Mouse (Mus musculus) liver, embryonic 15.5 days (tissue): ENCODE data around the gene Ier2. TPM values are rescaled to one million over a fixed set of nuclear protein-coding genes. Genes with fewer than 3 reads are reported as not detected.
A peak's percentile ranks its signal among the peaks of the same experiment; 100 is the strongest.

ENCODE experiments used
- ATAC-seq: fragments of 200-750 bp; cut with Nextera tagmentation; 2 replicates; pipeline ENCODE4 v1.8.0; 2017; ENCODE audit warnings: moderate number of reproducible peaks, mild to moderate bottlenecking, moderate library complexity; ENCODE audit not compliant: insufficient read depth
- H3K27ac ChIP-seq: fragments of 300-500 bp; sonication (generic); replicated peaks from 2 replicates; pipeline ENCODE4 v1.5.1; 2015; ENCODE audit warnings: mild to moderate bottlenecking, inconsistent platforms
- H3K27me3 ChIP-seq: fragments of 300-500 bp; sonication (generic); 2 replicates; pipeline ENCODE4 v1.6.1; 2015; ENCODE audit warnings: mild to moderate bottlenecking, inconsistent platforms
- H3K36me3 ChIP-seq: fragments of 300-500 bp; sonication (generic); replicated peaks from 2 replicates; pipeline ENCODE4 v1.6.1; 2015; ENCODE audit warnings: moderate library complexity, mild to moderate bottlenecking, inconsistent platforms
- H3K4me1 ChIP-seq: fragments of 300-500 bp; sonication (generic); replicated peaks from 2 replicates; pipeline ENCODE4 v1.6.1; 2015; ENCODE audit warnings: inconsistent platforms
- H3K4me2 ChIP-seq: fragments of 300-500 bp; sonication (generic); 2 replicates; pipeline ENCODE4 v1.6.1; 2015; ENCODE audit warnings: moderate library complexity, mild to moderate bottlenecking, inconsistent platforms
- H3K4me3 ChIP-seq: fragments of 300-500 bp; sonication (generic); replicated peaks from 2 replicates; pipeline ENCODE4 v1.5.1; 2015; ENCODE audit warnings: mild to moderate bottlenecking, inconsistent platforms
- H3K9ac ChIP-seq: fragments of 300-500 bp; sonication (generic); 2 replicates; pipeline ENCODE4 v1.6.1; 2015; ENCODE audit warnings: moderate library complexity, mild to moderate bottlenecking, inconsistent platforms
- H3K9me3 ChIP-seq: fragments of 300-500 bp; sonication (generic); replicated peaks from 2 replicates; pipeline ENCODE4 v1.6.1; 2016; ENCODE audit warnings: inconsistent platforms
- WGBS: fragments of 180-500 bp; shearing (Covaris S2); methylation state at CpG from one replicate; pipeline ENCODE4 v1.1.7; 2015; ENCODE audit warnings: mixed read lengths; ENCODE audit not compliant: insufficient replicate concordance; 5-methylcytosine and 5-hydroxymethylcytosine counted together
- polyA plus RNA-seq: library from polyadenylated mRNA; unstranded; fragments of >200 nt; fragmentation: Nextera tagmentation; extraction: Ambion mirVana; gene quantifications from 2 replicates; pipeline ENCODE4 v1.2.1, GENCODE M21; 2015

The Ier2 gene
- polyA plus RNA-seq, 1 experiment from 2014 or later, result 23.1 TPM

- peaks cover 79% of the 10 kb centered on the region for H3K4me1 ChIP-seq
- H3K9ac ChIP-seq, result peak overlapping the region; percentile 78
Observed at GRCm38 (mm10) chr8:84704867-84705831, 42.5 kb upstream of the Ier2 start.

GRCm38 (mm10) chr8:84704356-84704755 is 41.7 kb upstream of the Ier2 start:
- peak overlapping the region; percentile 78 for H3K9ac ChIP-seq

More at GRCm38 (mm10) chr8:84704867-84705831, 42.5 kb upstream of the Ier2 start:
- Histone ChIP-seq H3K27me3 (peaks cover 36% of the 10 kb centered on the region), H3K4me2 (peak overlapping the region; percentile 95), H3K4me3 (peak overlapping the region; percentile 78), H3K9me3 (no peaks in the 10 kb centered on the region), H3K27ac (peak overlapping the region; percentile 98), H3K36me3 (peaks cover 20% of the 10 kb centered on the region)
- ATAC-seq, result no peak
- under 1% methylated on average over 61 of the region's 61 CpGs for WGBS

GRCm38 (mm10) chr8:84703466-84704249 is 41.0 kb upstream of the Ier2 start:
- H3K4me2 ChIP-seq, result peak overlapping the region; percentile 95
- WGBS, result 2% methylated on average over 38 of the region's 38 CpGs
- no peaks in the 10 kb centered on the region for H3K9me3 ChIP-seq
- H3K4me1 ChIP-seq, result peaks cover 81% of the 10 kb centered on the region
- H3K36me3 ChIP-seq, result peaks cover 31% of the 10 kb centered on the region
- H3K9ac ChIP-seq, result peak overlapping the region; percentile 78
- peaks cover 31% of the 10 kb centered on the region for H3K27me3 ChIP-seq
- ATAC-seq, result no peak
- H3K27ac ChIP-seq, result peak overlapping the region; percentile 98
- peak overlapping the region; percentile 78 for H3K4me3 ChIP-seq

More at GRCm38 (mm10) chr8:84704356-84704755, 41.7 kb upstream of the Ier2 start:
- Histone ChIP-seq H3K36me3 (peaks cover 24% of the 10 kb centered on the region), H3K27ac (peak overlapping the region; percentile 98), H3K4me2 (peak overlapping the region; percentile 95), H3K9me3 (no peaks in the 10 kb centered on the region), H3K4me1 (peaks cover 81% of the 10 kb centered on the region), H3K4me3 (peak overlapping the region; percentile 78), H3K27me3 (peaks cover 36% of the 10 kb centered on the region)
- peak; percentile 13; the same call in 1 of the 2 replicates for ATAC-seq
- 1% methylated on average over 16 of the region's 16 CpGs for WGBS

GRCm38 (mm10) chr8:84702963-84703465 is 40.4 kb upstream of the Ier2 start:
- peak overlapping the region; percentile 95 for H3K4me2 ChIP-seq
- 8% methylated on average over 6 of the region's 6 CpGs for WGBS
- no peaks in the 10 kb centered on the region for H3K9me3 ChIP-seq
- ATAC-seq, result no peak
- peaks cover 81% of the 10 kb centered on the region for H3K4me1 ChIP-seq
- peak overlapping the region; percentile 98 for H3K27ac ChIP-seq
- H3K36me3 ChIP-seq, result peaks cover 37% of the 10 kb centered on the region
- peak overlapping the region; percentile 78 for H3K4me3 ChIP-seq
- H3K9ac ChIP-seq, result peak overlapping the region; percentile 78
- H3K27me3 ChIP-seq, result peaks cover 26% of the 10 kb centered on the region

- 16% methylated on average over 9 of the region's 9 CpGs for whole genome bisulfite sequencing
- H3K27ac ChIP-seq, result peak overlapping the region; percentile 98
- peaks cover 21% of the 10 kb centered on the region for H3K27me3 ChIP-seq
- H3K4me1 ChIP-seq, result peaks cover 79% of the 10 kb centered on the region
- H3K36me3 ChIP-seq, result peaks cover 42% of the 10 kb centered on the region
- H3K9me3 ChIP-seq, result no peaks in the 10 kb centered on the region
- H3K4me2 ChIP-seq, result peak overlapping the region; percentile 95
- peak overlapping the region; percentile 78 for H3K9ac ChIP-seq
- ATAC-seq, result no peak
- peak overlapping the region; percentile 78 for H3K4me3 ChIP-seq
Observed at GRCm38 (mm10) chr8:84702561-84702960, 39.9 kb upstream of the Ier2 start.

- Histone ChIP-seq H3K4me2 (peak within 1 kb of the TSS; percentile 95), H3K4me1 (peaks cover 66% of the 10 kb centered on the region), H3K9ac (peak within 1 kb of the TSS; percentile 78), H3K9me3 (no peaks in the 10 kb centered on the region), H3K27me3 (peaks cover 8% of the 10 kb centered on the region; the same call in 1 of the 2 replicates), H3K4me3 (peak within 1 kb of the TSS; percentile 78), H3K27ac (peak within 1 kb of the TSS; percentile 98), H3K36me3 (peaks cover 55% of the 10 kb centered on the region)
- WGBS, result 2% methylated on average over 34 of the region's 34 CpGs
- peak; percentile 89 for ATAC-seq
Observed at GRCm38 (mm10) chr8:84700941-84701911, 38.6 kb upstream of the Ier2 start, which contains the start of gene Lyl1. Lyl1 (plus strand) TSS chr8:84701457.

- ATAC-seq, result no peak
- Histone ChIP-seq H3K9ac (peak overlapping the region; percentile 78), H3K27me3 (peaks cover 6% of the 10 kb centered on the region; the same call in 1 of the 2 replicates), H3K27ac (peak overlapping the region; percentile 98), H3K4me3 (peak overlapping the region; percentile 78), H3K36me3 (peaks cover 62% of the 10 kb centered on the region), H3K9me3 (no peaks in the 10 kb centered on the region), H3K4me1 (peaks cover 61% of the 10 kb centered on the region), H3K4me2 (peak overlapping the region; percentile 95)
- whole genome bisulfite sequencing, result 22% methylated on average over 5 of the region's 5 CpGs
Observed at GRCm38 (mm10) chr8:84700526-84700925, 37.9 kb upstream of the Ier2 start.

GRCm38 (mm10) chr8:84699861-84700322 is 37.2 kb upstream of the Ier2 start:
- peaks cover 55% of the 10 kb centered on the region for H3K4me1 ChIP-seq
- peaks cover 68% of the 10 kb centered on the region for H3K36me3 ChIP-seq
- H3K9ac ChIP-seq, result peak overlapping the region; percentile 28
- whole genome bisulfite sequencing, result 20% methylated on average over 7 of the region's 7 CpGs
- peak overlapping the region; percentile 98 for H3K27ac ChIP-seq
- H3K4me2 ChIP-seq, result peak overlapping the region; percentile 95
- H3K4me3 ChIP-seq, result 0 out of 2 replicates have a peak overlapping the region, but pooled peaks have one; percentile 6
- H3K9me3 ChIP-seq, result no peaks in the 10 kb centered on the region
- ATAC-seq, result no peak
- no peaks in the 10 kb centered on the region for H3K27me3 ChIP-seq

- H3K9me3 ChIP-seq, result no peaks in the 10 kb centered on the region
- WGBS, result 80% methylated on average over 9 of the region's 9 CpGs
- no peak for ATAC-seq
- H3K4me1 ChIP-seq, result peaks cover 45% of the 10 kb centered on the region
- no peaks in the 10 kb centered on the region for H3K27me3 ChIP-seq
- H3K36me3 ChIP-seq, result peaks cover 70% of the 10 kb centered on the region
- H3K27ac ChIP-seq, result peak overlapping the region; percentile 98
- no peak overlapping the region for H3K4me3 ChIP-seq
- no peak overlapping the region for H3K4me2 ChIP-seq
- no peak overlapping the region for H3K9ac ChIP-seq
Observed at GRCm38 (mm10) chr8:84698929-84699401, 36.3 kb upstream of the Ier2 start.
